Mouse (Mus musculus) heart, adult 2 months (tissue): ENCODE measurements around the gene Tmem183a. TPM values are rescaled to one million over a fixed set of nuclear protein-coding genes. Genes with fewer than 3 reads are reported as not detected.

Experiments used
- DNase-seq, 2 experiments: peaks; one replicate each; pipeline ENCODE4 v3.0.0; 2021
- H3K27ac ChIP-seq: fragments of 200-600 bp; 2 replicates; pipeline ENCODE4 v1.8.1; 2022
- H3K27me3 ChIP-seq: fragments of 200-500 bp; 2 replicates; pipeline ENCODE4 v1.6.1; 2012; ENCODE audit warnings: mild to moderate bottlenecking, low read length, inconsistent platforms, mixed read lengths; ENCODE audit not compliant: control insufficient read depth, insufficient read depth
- H3K36me3 ChIP-seq: fragments of 200-500 bp; 2 replicates; pipeline ENCODE4 v1.6.1; 2012; ENCODE audit warnings: low read length, inconsistent platforms; ENCODE audit not compliant: control insufficient read depth, insufficient read depth
- H3K4me1 ChIP-seq: fragments of 200-500 bp; 2 replicates; pipeline ENCODE4 v1.6.1; 2011; ENCODE audit warnings: low read length; ENCODE audit not compliant: control insufficient read depth, insufficient read depth
- H3K4me3 ChIP-seq: fragments of 200-600 bp; 2 replicates; pipeline ENCODE4 v1.8.1; 2022
- H3K79me2 ChIP-seq: fragments of 200-500 bp; replicated peaks from 2 replicates; pipeline ENCODE4 v1.6.1; 2012; ENCODE audit warnings: mild to moderate bottlenecking, inconsistent platforms, low read length, moderate library complexity, mixed read lengths; ENCODE audit not compliant: control insufficient read depth, insufficient read depth
- H3K9ac ChIP-seq: fragments of 200-500 bp; 2 replicates; pipeline ENCODE4 v1.6.1; 2012; ENCODE audit warnings: low read depth, mild to moderate bottlenecking, control low read depth, inconsistent platforms, low read length, mixed read lengths
- CTCF ChIP-seq: fragments of 200-600 bp; IDR thresholded peaks from 2 replicates; pipeline ENCODE4 v1.8.1; 2022; ENCODE audit warnings: antibody characterized with exemption, mild to moderate bottlenecking, moderate library complexity
- EP300 ChIP-seq: fragments of 200-500 bp; IDR thresholded peaks from 2 replicates; pipeline ENCODE4 v1.6.1; 2011; ENCODE audit warnings: low read depth, low read length, control low read depth; ENCODE audit not compliant: insufficient read depth
- POLR2A ChIP-seq: fragments of 200-500 bp; IDR thresholded peaks from 2 replicates; pipeline ENCODE4 v1.6.1; 2011; ENCODE audit warnings: mild to moderate bottlenecking, low read depth, low read length, control low read depth; ENCODE audit not compliant: insufficient read depth
- WGBS: fragments of 180-500 bp; shearing (Covaris S2); methylation state at CpG from one replicate; pipeline ENCODE4 v1.1.7; 2018; 5-methylcytosine and 5-hydroxymethylcytosine counted together
- intact Hi-C: fragments of 180-260 bp; cut with DNase I; formaldehyde crosslinking; loops from one replicate; pipeline ENCODE4 v1.15.1; 2025
- polyA plus RNA-seq: library from polyadenylated mRNA; depleted of rRNA; stranded (reverse); fragments of >200 nt; gene quantifications from 2 replicates; pipeline ENCODE4 v1.2.3, GENCODE M21; 2012
- total RNA-seq, 2 experiments: library from RNA; stranded (reverse); gene quantifications; 2 replicates each; pipeline ENCODE4 v1.2.3; 2021

Tmem183a gene
- total and polyA plus RNA-seq, 3 experiments = 17.8 to 22.9 (median 18.7) TPM

- H3K27me3 ChIP-seq = no peaks in the 10 kb centered on the region
- no peak overlapping the region for H3K4me3 ChIP-seq
- no peak overlapping the region for H3K9ac ChIP-seq
- no peak for DNase-seq
- no peaks in the 10 kb centered on the region for H3K79me2 ChIP-seq
- H3K36me3 ChIP-seq = no peaks in the 10 kb centered on the region
- WGBS = 67% methylated on average over 2 of the region's 2 CpGs
- TF ChIP-seq CTCF = no peak
- no peak for TF ChIP-seq POLR2A
- no peak for TF ChIP-seq EP300
- intact Hi-C loops = no loop called here
- H3K27ac ChIP-seq = no peak overlapping the region
- H3K4me1 ChIP-seq = no peaks in the 10 kb centered on the region
These were observed 12.3 kb upstream of the Tmem183a start for GRCm38 (mm10) chr1:134374124-134374523.

- Histone ChIP-seq H3K79me2 (no peaks in the 10 kb centered on the region), H3K4me3 (no peak overlapping the region), H3K27me3 (no peaks in the 10 kb centered on the region), H3K36me3 (no peaks in the 10 kb centered on the region), H3K4me1 (no peaks in the 10 kb centered on the region), H3K9ac (no peak overlapping the region), H3K27ac (no peak overlapping the region)
- TF ChIP-seq POLR2A (no peak), CTCF (peak; percentile 85)
- intact Hi-C loops = loop anchor here (2.0 to 5.0 kb wide), 3 partner anchors 46 to 238 kb away; partner anchors contain the start of gene Adipor1
- WGBS = 50% methylated on average over 9 of the region's 9 CpGs
- DNase-seq = peak; percentile 42 to 68
These were observed 7.1 kb upstream of the Tmem183a start for GRCm38 (mm10) chr1:134368777-134369337.

- Histone ChIP-seq H3K27me3 (no peaks in the 10 kb centered on the region), H3K36me3 (peaks cover 5% of the 10 kb centered on the region), H3K9ac (no peak overlapping the region), H3K79me2 (no peaks in the 10 kb centered on the region; the same call in 1 of the 2 replicates), H3K4me3 (no peak overlapping the region), H3K27ac (no peak overlapping the region), H3K4me1 (peaks cover 3% of the 10 kb centered on the region; the same call in 1 of the 2 replicates)
- TF ChIP-seq EP300 (no peak), CTCF (no peak), POLR2A (no peak)
- no peak for DNase-seq
- intact Hi-C loops = loop anchor here (5.0 kb wide), 1 partner anchor 242 kb away; no protein-coding TSS in a partner anchor
- WGBS = 57% methylated on average over 5 of the region's 5 CpGs
These were observed 3.7 kb upstream of the Tmem183a start for GRCm38 (mm10) chr1:134365491-134365890.

- no peak for DNase-seq
- intact Hi-C loops = loop anchor here (2.0 kb wide), 1 partner anchor 18 kb away; no protein-coding TSS in a partner anchor
- Histone ChIP-seq H3K27me3 (no peaks in the 10 kb centered on the region), H3K4me3 (no peak overlapping the region), H3K36me3 (peaks cover 14% of the 10 kb centered on the region), H3K4me1 (peaks cover 3% of the 10 kb centered on the region; the same call in 1 of the 2 replicates), H3K79me2 (no peaks in the 10 kb centered on the region; the same call in 1 of the 2 replicates), H3K9ac (no peak overlapping the region), H3K27ac (no peak overlapping the region)
- TF ChIP-seq POLR2A = no peak
- no peak for TF ChIP-seq EP300
- WGBS = 65% methylated on average over 4 of the region's 4 CpGs
These were observed 1.4 kb upstream of the Tmem183a start for GRCm38 (mm10) chr1:134363194-134363593.

GRCm38 (mm10) chr1:134361195-134361856 is 453 bp downstream of the Tmem183a start:
- under 1% methylated on average over 43 of the region's 44 CpGs for WGBS
- no peak for TF ChIP-seq POLR2A
- no peak for TF ChIP-seq EP300
- TF ChIP-seq CTCF = no peak
- intact Hi-C loops = loop anchor here (1.0 kb wide), 1 partner anchor 94 kb away; the partner anchor contains the start of gene Klhl12

GRCm38 (mm10) chr1:134360656-134361055 is 1.1 kb downstream of the Tmem183a start:
- Histone ChIP-seq H3K27ac (no peak overlapping the region), H3K36me3 (peaks cover 16% of the 10 kb centered on the region), H3K27me3 (no peaks in the 10 kb centered on the region), H3K79me2 (no peaks in the 10 kb centered on the region; the same call in 1 of the 2 replicates), H3K4me1 (peaks cover 3% of the 10 kb centered on the region; the same call in 1 of the 2 replicates), H3K4me3 (peak overlapping the region; percentile 93; the same call in 1 of the 2 replicates), H3K9ac (no peak overlapping the region)
- TF ChIP-seq POLR2A (no peak), CTCF (no peak), EP300 (no peak)
- intact Hi-C loops = loop anchor here (1.0 kb wide), 1 partner anchor 95 kb away; the partner anchor contains the start of gene Klhl12
- 46% methylated on average over 7 of the region's 7 CpGs for WGBS
- no peak for DNase-seq

More at GRCm38 (mm10) chr1:134361195-134361856, 453 bp downstream of the Tmem183a start:
- Histone ChIP-seq H3K4me1 (peaks cover 3% of the 10 kb centered on the region; the same call in 1 of the 2 replicates), H3K27ac (peak overlapping the region; percentile 88), H3K4me3 (peak overlapping the region; percentile 93), H3K36me3 (peaks cover 16% of the 10 kb centered on the region), H3K27me3 (no peaks in the 10 kb centered on the region), H3K9ac (peak overlapping the region; percentile 94), H3K79me2 (no peaks in the 10 kb centered on the region; the same call in 1 of the 2 replicates)
- no peak for DNase-seq
